Mouse (Mus musculus): ENCODE results near the gene Rasa2. TPM values are rescaled to one million over a fixed set of nuclear protein-coding genes. Genes with fewer than 3 reads are reported as not detected.

Rasa2 gene
- polyA plus RNA-seq, 1 experiment from 2014 or later, result 18.7 TPM

DNA sequence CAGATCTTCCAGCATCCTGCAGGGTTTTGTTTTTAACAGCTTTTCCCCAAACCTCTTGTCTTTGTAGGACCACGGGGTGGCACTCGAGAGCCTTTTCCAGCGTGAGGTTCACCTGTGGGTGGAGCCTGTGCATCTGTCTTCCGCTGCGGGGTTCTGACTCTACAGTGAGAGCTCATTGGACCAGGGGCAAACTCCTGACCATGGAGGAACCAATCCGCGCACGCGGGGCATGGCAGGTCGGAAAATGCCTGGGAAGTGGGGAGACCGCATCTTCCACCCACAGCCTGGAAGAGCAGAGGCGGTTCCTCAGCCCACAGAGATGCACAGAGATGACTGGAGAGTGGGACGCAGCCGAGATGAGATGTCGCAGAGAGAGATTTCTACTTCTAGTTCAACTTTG is 38.5 kb upstream of the Rasa2 start:
- Histone ChIP-seq H3K9ac (replicated peaks; ENCODE audit: low read length) (peak overlapping the region; percentile 50), H3K4me2 (replicated peaks; ENCODE audit: low read depth, low read length) (peak overlapping the region; percentile 53), H3K36me3 (ENCODE audit: insufficient read depth, low read length) (no peaks in the 10 kb centered on the region), H3K4me1 (ENCODE audit: insufficient read depth, low read length) (no peaks in the 10 kb centered on the region), H3K27me3 (ENCODE audit: insufficient read depth, low read length) (no peaks in the 10 kb centered on the region), H3K9me3 (ENCODE audit: low read length) (no peaks in the 10 kb centered on the region), H3K4me3 (ENCODE audit: low read length) (peak overlapping the region; percentile 38), H3K27ac (ENCODE audit: low read length) (no peak overlapping the region)
- 1% methylated on average over 15 of the region's 15 CpGs for WGBS
- peak; percentile 100 for ATAC-seq (ENCODE audit: low FRiP score, low TSS enrichment)

DNA sequence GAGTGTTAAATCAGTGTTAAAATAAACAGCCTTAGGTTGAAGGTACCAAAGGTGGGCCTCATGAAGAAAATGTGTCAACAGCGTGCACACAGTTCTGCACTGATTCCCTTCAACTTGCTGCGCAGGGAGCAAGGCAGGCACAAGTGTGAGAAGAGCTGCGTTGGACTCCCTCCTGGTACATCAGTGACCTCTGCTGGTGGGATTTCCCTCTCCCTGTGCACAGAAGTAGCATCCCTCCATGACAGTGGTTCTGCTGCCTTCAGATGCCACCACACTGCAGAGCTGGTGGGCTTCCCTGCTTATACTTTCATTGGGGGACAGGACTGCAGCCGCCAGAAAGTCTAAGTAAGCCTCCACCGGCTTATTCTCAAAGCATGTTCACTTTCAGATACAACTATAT is 37.2 kb upstream of the Rasa2 start:
- WGBS, result 57% methylated on average over 5 of the region's 5 CpGs
- no peaks in the 10 kb centered on the region for H3K36me3 ChIP-seq (ENCODE audit: insufficient read depth, low read length)
- H3K27ac ChIP-seq (ENCODE audit: low read length), result no peak overlapping the region
- no peaks in the 10 kb centered on the region for H3K27me3 ChIP-seq (ENCODE audit: insufficient read depth, low read length)
- H3K9me3 ChIP-seq (ENCODE audit: low read length), result no peaks in the 10 kb centered on the region
- ATAC-seq (ENCODE audit: low FRiP score, low TSS enrichment), result peak; percentile 72; the same call in 1 of the 2 replicates
- H3K4me2 ChIP-seq (replicated peaks; ENCODE audit: low read depth, low read length), result no peak overlapping the region
- H3K4me3 ChIP-seq (ENCODE audit: low read length), result no peak overlapping the region
- no peak overlapping the region for H3K9ac ChIP-seq (replicated peaks; ENCODE audit: low read length)
- H3K4me1 ChIP-seq (ENCODE audit: insufficient read depth, low read length), result no peaks in the 10 kb centered on the region

DNA sequence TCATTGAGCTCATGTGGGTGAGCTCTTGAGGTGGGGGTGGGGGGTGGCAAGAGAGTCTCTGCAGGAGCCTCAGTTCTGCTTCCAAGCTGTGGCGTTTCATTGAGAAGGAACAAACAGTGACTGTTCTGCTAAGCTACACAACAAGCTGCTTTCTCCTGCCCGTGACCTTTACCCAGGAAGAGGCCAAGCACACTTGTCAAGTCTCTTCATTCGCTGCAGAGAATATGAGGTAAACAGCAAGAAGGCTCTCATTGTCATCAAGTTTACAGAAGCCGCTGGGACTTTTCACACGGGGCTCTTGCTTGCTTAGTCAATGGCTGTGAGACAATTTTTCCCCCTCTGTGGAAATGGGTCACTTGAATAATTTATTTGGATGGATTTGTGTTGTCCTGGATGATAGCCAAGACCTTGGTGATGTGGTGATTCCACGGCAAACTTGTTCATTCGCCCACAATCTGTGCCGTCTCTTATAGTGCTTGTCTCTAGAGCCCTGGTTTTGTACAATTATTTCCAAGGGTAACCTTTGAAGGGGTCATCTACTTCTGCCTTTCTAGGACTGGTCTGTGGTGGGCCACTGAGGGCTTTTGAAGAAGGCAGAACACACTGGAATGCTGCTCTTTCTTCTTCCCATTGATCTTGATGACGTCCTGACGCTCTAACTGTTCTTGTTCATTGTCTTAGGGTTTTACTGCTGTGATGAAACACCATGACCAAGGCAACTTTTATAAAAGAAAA is 29.3 kb upstream of the Rasa2 start:
- Histone ChIP-seq H3K36me3 (ENCODE audit: insufficient read depth, low read length) (no peaks in the 10 kb centered on the region), H3K4me3 (ENCODE audit: low read length) (no peak overlapping the region), H3K9me3 (ENCODE audit: low read length) (no peaks in the 10 kb centered on the region), H3K9ac (replicated peaks; ENCODE audit: low read length) (no peak overlapping the region), H3K4me1 (ENCODE audit: insufficient read depth, low read length) (no peaks in the 10 kb centered on the region), H3K27ac (ENCODE audit: low read length) (no peak overlapping the region), H3K4me2 (replicated peaks; ENCODE audit: low read depth, low read length) (no peak overlapping the region), H3K27me3 (ENCODE audit: insufficient read depth, low read length) (no peaks in the 10 kb centered on the region)
- ATAC-seq (ENCODE audit: low FRiP score, low TSS enrichment), result no peak
- WGBS, result 77% methylated on average over 10 of the region's 10 CpGs

DNA sequence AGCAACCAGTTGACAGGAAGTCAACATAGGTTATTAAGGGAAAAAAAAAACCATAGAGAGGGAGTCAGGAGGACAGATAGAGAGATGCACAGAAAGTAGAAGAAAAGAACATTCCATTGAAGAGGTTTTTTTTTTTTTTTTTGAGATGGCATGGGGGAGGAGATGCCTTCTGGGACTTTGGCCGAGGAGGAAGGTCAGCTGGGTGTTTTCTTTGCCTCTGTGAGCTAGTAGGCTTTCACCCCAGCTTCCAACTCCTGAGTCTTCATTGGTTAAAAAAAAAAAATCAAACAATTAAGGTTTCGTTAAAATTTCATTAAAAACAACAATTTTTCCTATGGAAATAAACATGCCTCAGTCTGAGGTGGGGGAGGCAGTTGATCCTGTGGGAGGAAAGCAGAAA is 28.4 kb upstream of the Rasa2 start:
- H3K9me3 ChIP-seq (ENCODE audit: low read length), result no peaks in the 10 kb centered on the region
- H3K9ac ChIP-seq (replicated peaks; ENCODE audit: low read length), result no peak overlapping the region
- H3K36me3 ChIP-seq (ENCODE audit: insufficient read depth, low read length), result no peaks in the 10 kb centered on the region
- no peak overlapping the region for H3K4me2 ChIP-seq (replicated peaks; ENCODE audit: low read depth, low read length)
- no peak overlapping the region for H3K4me3 ChIP-seq (ENCODE audit: low read length)
- ATAC-seq (ENCODE audit: low FRiP score, low TSS enrichment), result no peak
- no peak overlapping the region for H3K27ac ChIP-seq (ENCODE audit: low read length)
- no peaks in the 10 kb centered on the region for H3K27me3 ChIP-seq (ENCODE audit: insufficient read depth, low read length)
- WGBS, result 57% methylated on average over 2 of the region's 2 CpGs
- no peaks in the 10 kb centered on the region for H3K4me1 ChIP-seq (ENCODE audit: insufficient read depth, low read length)

DNA sequence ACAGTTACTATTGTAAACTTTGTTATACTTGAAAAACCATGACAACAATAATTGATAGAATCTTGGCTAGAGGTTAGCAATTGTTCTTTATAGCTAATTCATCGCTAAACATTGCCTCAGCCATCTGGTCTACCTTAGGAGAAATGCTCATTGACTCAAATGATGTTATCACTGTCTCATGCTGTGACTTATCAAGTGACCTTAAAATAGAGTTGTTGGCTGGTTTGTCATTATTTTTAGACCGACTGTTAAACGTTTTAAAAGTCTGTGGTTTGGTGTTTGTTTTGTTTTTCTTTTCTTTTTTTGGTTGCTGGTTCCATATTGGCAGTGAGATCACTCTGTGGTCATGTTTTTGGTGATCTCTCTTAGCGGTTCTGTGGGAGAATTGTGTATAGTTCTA is 22.1 kb upstream of the Rasa2 start:
- H3K4me1 ChIP-seq (ENCODE audit: insufficient read depth, low read length), result no peaks in the 10 kb centered on the region
- no peak overlapping the region for H3K9ac ChIP-seq (replicated peaks; ENCODE audit: low read length)
- no peak for ATAC-seq (ENCODE audit: low FRiP score, low TSS enrichment)
- 71% methylated on average over 4 of the region's 4 CpGs for WGBS
- H3K27ac ChIP-seq (ENCODE audit: low read length), result no peak overlapping the region
- no peak overlapping the region for H3K4me3 ChIP-seq (ENCODE audit: low read length)
- no peak overlapping the region for H3K4me2 ChIP-seq (replicated peaks; ENCODE audit: low read depth, low read length)
- no peaks in the 10 kb centered on the region for H3K36me3 ChIP-seq (ENCODE audit: insufficient read depth, low read length)
- H3K27me3 ChIP-seq (ENCODE audit: insufficient read depth, low read length), result no peaks in the 10 kb centered on the region
- no peaks in the 10 kb centered on the region for H3K9me3 ChIP-seq (ENCODE audit: low read length)

DNA sequence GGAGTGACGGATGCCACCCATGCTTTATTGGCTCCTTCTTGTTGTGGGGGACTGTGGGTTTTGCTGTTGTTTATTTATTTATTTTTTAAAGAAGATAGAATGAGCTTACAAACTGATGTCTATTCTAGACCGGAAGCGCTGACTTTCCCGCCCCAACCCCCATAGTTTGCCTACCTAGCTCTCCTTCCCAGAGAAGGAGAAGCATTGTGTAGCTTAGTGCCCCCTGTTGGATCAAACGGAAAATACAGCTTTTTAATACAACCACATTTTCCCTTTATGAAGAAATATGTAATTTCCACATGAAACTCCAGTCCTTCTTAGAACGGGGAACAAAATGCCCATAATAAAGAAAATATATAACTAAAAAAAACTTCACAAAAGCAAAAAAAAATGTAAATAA is 21.3 kb upstream of the Rasa2 start:
- no peak overlapping the region for H3K9ac ChIP-seq (replicated peaks; ENCODE audit: low read length)
- no peaks in the 10 kb centered on the region for H3K36me3 ChIP-seq (ENCODE audit: insufficient read depth, low read length)
- no peaks in the 10 kb centered on the region for H3K4me1 ChIP-seq (ENCODE audit: insufficient read depth, low read length)
- no peak overlapping the region for H3K4me2 ChIP-seq (replicated peaks; ENCODE audit: low read depth, low read length)
- H3K4me3 ChIP-seq (ENCODE audit: low read length), result no peak overlapping the region
- no peak for ATAC-seq (ENCODE audit: low FRiP score, low TSS enrichment)
- no peaks in the 10 kb centered on the region for H3K9me3 ChIP-seq (ENCODE audit: low read length)
- H3K27me3 ChIP-seq (ENCODE audit: insufficient read depth, low read length), result no peaks in the 10 kb centered on the region
- H3K27ac ChIP-seq (ENCODE audit: low read length), result no peak overlapping the region
- 62% methylated on average over 6 of the region's 6 CpGs for WGBS

DNA sequence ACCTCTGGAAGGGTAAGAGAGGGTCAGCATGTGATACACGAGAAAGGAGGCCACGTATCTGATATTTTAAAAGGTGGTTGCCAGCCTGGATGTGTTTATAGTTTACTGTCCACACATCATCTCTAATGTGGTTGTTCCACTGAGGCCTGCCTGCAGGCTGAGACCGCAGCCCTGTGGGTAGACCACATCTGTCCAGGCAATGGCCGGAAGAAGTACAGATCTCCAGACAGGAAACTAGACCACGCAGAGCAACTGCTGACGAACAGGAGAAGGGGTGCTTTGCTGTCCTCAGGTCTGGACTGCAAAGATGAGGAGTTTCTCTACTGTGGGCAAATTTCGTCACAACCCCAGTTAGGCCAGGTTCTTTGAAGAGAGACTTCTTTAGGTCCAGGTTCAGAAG is 19.4 kb upstream of the Rasa2 start:
- Histone ChIP-seq H3K9ac (replicated peaks; ENCODE audit: low read length) (no peak overlapping the region), H3K4me2 (replicated peaks; ENCODE audit: low read depth, low read length) (no peak overlapping the region), H3K4me3 (ENCODE audit: low read length) (no peak overlapping the region), H3K27ac (ENCODE audit: low read length) (no peak overlapping the region), H3K9me3 (ENCODE audit: low read length) (no peaks in the 10 kb centered on the region), H3K4me1 (ENCODE audit: insufficient read depth, low read length) (no peaks in the 10 kb centered on the region), H3K36me3 (ENCODE audit: insufficient read depth, low read length) (no peaks in the 10 kb centered on the region), H3K27me3 (ENCODE audit: insufficient read depth, low read length) (no peaks in the 10 kb centered on the region)
- 74% methylated on average over 7 of the region's 7 CpGs for WGBS
- ATAC-seq (ENCODE audit: low FRiP score, low TSS enrichment), result no peak

DNA sequence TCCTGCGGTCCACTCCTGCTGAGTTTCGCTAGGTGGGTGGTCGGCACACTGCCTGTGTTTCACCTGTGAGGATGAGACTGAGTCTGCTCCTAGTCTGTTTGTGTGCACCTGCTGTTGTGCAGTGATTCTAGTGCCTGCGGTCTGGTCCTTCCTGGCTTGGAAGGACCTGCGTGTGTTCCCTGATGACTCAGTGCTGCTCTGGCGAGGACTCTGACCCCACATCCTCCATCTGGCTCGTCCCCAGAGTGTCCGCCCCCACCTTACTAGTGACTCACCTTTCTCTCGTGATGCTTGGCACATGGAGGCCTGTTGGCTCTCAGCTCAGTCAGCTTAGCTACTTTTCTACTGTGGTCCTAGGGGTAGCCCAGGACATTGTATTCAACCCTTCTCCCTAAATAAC is 18.5 kb upstream of the Rasa2 start:
- Histone ChIP-seq H3K27ac (ENCODE audit: low read length) (no peak overlapping the region), H3K4me3 (ENCODE audit: low read length) (no peak overlapping the region), H3K36me3 (ENCODE audit: insufficient read depth, low read length) (no peaks in the 10 kb centered on the region), H3K4me1 (ENCODE audit: insufficient read depth, low read length) (no peaks in the 10 kb centered on the region), H3K9ac (replicated peaks; ENCODE audit: low read length) (no peak overlapping the region), H3K27me3 (ENCODE audit: insufficient read depth, low read length) (no peaks in the 10 kb centered on the region), H3K4me2 (replicated peaks; ENCODE audit: low read depth, low read length) (no peak overlapping the region), H3K9me3 (ENCODE audit: low read length) (no peaks in the 10 kb centered on the region)
- ATAC-seq (ENCODE audit: low FRiP score, low TSS enrichment), result 0 out of 2 replicates have a peak, but pooled peaks have one; percentile 46
- 70% methylated on average over 9 of the region's 9 CpGs for WGBS

DNA sequence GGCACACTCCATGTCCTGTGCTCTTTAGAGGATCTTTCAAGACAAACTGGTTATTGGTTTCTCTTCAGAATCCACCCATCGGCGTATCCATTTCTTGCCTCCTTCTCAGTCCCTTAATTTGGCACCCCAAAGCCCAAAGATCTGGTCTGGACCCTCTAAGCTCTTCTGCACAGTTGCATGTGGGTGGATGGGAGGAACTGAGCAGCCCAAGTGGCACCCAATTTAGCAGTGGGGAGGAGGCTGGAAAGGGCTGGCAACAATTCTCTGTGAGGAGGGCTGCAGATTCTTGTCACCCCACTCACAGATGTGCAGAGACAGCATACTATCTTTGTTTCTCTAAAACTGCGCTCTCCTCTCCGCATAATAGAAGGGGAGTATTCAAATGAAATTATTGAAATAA is 17.9 kb upstream of the Rasa2 start:
- no peak overlapping the region for H3K9ac ChIP-seq (replicated peaks; ENCODE audit: low read length)
- WGBS, result 95% methylated on average over 4 of the region's 4 CpGs
- H3K4me1 ChIP-seq (ENCODE audit: insufficient read depth, low read length), result no peaks in the 10 kb centered on the region
- ATAC-seq (ENCODE audit: low FRiP score, low TSS enrichment), result no peak
- no peaks in the 10 kb centered on the region for H3K27me3 ChIP-seq (ENCODE audit: insufficient read depth, low read length)
- H3K9me3 ChIP-seq (ENCODE audit: low read length), result no peaks in the 10 kb centered on the region
- H3K36me3 ChIP-seq (ENCODE audit: insufficient read depth, low read length), result no peaks in the 10 kb centered on the region
- no peak overlapping the region for H3K27ac ChIP-seq (ENCODE audit: low read length)
- H3K4me2 ChIP-seq (replicated peaks; ENCODE audit: low read depth, low read length), result no peak overlapping the region
- H3K4me3 ChIP-seq (ENCODE audit: low read length), result no peak overlapping the region

DNA sequence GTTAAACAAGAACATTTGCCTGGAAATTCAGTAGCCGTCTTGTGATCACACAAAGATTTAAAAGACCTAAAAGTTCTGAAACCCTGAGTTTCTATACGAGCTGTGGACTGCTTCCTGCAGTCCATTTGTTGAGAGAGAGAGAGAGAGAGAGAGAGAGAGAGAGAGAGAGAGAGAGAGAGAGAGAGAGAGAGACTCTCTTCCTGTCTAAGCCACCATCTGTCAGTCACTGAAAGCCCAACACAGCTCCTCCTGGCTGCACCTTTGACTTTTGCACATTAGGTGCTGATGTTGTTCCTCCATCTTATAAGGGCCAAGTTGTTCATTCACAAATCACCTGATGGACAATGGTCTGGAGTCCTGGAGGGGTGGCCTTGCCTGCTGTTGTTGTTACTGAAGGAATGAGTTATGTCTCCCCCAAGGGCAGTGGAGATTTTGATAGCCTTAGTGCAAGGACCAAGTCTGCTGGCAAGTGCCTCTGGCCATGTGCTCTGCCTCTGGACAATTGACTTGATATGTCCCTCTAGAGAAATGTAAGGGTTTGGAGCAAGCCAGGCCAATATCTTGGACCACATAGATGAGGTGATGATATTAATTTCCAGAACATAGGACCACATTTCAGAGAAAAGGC is 15.4 kb upstream of the Rasa2 start:
- no peak for ATAC-seq (ENCODE audit: low FRiP score, low TSS enrichment)
- Histone ChIP-seq H3K9me3 (ENCODE audit: low read length) (0 out of 2 replicates have a peak, but pooled peaks cover 5% of the 10 kb centered on the region), H3K4me1 (ENCODE audit: insufficient read depth, low read length) (no peaks in the 10 kb centered on the region), H3K27me3 (ENCODE audit: insufficient read depth, low read length) (no peaks in the 10 kb centered on the region), H3K4me2 (replicated peaks; ENCODE audit: low read depth, low read length) (no peak overlapping the region), H3K4me3 (ENCODE audit: low read length) (no peak overlapping the region), H3K27ac (ENCODE audit: low read length) (no peak overlapping the region), H3K9ac (replicated peaks; ENCODE audit: low read length) (no peak overlapping the region), H3K36me3 (ENCODE audit: insufficient read depth, low read length) (no peaks in the 10 kb centered on the region)
- 57% methylated on average over 2 of the region's 2 CpGs for WGBS
